Mouse (Mus musculus): ENCODE results near the gene Gm8764.
A peak's percentile ranks its signal among the peaks of the same experiment; 100 is the strongest.
"Not testable (repeated sequence)": the region's sequence is repeated elsewhere in the genome, so short reads cannot be mapped to it uniquely, and the experiment has no call there.

Gm8764 gene

DNA sequence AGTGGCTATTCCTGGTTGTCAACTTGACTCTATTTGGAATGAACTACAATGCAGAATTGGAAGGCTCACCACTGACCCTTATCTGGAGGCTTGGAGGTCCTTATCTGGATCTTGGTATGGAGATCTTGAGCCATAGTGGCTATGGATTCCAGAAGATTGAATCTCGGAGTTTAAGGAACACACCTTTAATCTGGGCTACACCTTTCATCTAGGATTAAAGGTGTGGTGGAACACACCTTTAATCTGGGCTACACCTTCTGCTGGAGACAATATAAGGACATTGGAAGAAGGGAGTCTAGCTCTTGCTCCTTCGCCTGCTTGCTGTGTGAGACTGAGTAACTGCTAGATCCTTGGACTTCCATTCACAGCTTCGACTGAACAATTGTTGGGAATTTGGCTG is at the start of gene Gm8764:
Gm8764 (plus strand) TSS at position 301 of the 400 bp plus-strand sequence.
- not testable (repeated sequence) for DNase-seq

DNA sequence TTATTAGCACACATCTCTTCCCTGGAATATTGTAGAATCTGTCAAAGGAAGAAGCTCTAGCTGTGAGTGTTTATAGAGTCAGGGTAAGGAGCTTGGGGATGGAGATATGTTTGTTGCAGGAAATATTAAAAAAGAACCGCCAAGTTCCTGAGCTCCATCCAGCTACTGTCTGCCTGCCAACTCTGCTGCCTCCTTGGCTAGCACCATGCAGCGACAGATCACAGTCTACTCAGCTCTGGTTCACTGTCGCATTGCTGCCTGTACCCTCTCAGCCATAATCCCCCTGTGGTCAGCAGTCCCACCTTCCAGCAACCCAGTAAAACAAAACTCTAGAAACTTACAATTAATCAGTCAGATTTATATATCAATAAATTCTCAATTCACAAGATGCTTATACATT is 49.8 kb upstream of the Gm8764 start:
- DNase-seq, result peak; percentile 31 to 49

DNA sequence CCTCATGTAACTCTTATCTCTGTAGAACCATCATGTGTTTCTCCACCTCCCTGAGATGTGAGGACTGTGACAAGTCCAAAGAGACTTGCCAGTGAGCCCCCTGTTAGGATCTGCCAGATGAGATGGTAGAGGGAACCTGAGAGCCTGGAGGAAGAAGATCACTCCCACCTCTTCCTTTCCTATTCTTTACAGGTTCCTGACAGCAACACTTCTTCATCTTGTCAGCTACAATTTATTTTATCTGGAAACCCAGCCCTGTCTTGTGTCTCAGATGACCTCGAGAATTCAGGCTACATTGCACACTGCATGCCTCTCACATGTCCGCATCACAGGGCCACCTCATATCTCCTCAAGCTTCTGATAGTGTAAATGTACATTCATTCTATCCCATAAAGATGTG is 41.5 kb upstream of the Gm8764 start:
- no peak for DNase-seq

GRCm38 (mm10) chr10:104142687-104143086 is 17.1 kb upstream of the Gm8764 start, which contains the start of gene Gm21293:
Gene Gm21293 (plus strand): TSS chr10:104142987.
- not testable (repeated sequence) for DNase-seq

- DNase-seq, result not testable (repeated sequence)
These were observed 8.6 kb upstream of the Gm8764 start, which contains the start of gene Gm6763 for GRCm38 (mm10) chr10:104151197-104151596. Gene Gm6763 (plus strand): TSS chr10:104151497.

GRCm38 (mm10) chr10:104168215-104168614 is 8.4 kb downstream of the Gm8764 start, which contains the start of gene Gm21304:
Gene Gm21304 (plus strand): TSS chr10:104168515.
- DNase-seq, result not testable (repeated sequence)

- DNase-seq, result not testable (repeated sequence)
These were observed 16.9 kb downstream of the Gm8764 start, which contains the start of gene Gm21312 for GRCm38 (mm10) chr10:104176724-104177123. Gene Gm21312 (plus strand): TSS chr10:104177024.

- DNase-seq, result not testable (repeated sequence)
These were observed 25.4 kb downstream of the Gm8764 start, which contains the start of gene Gm20765 for GRCm38 (mm10) chr10:104185233-104185632. Gene Gm20765 (plus strand): TSS chr10:104185533.

- DNase-seq, result not testable (repeated sequence)
These were observed 33.9 kb downstream of the Gm8764 start, which contains the start of gene Gm4340 for GRCm38 (mm10) chr10:104193742-104194141. Gene Gm4340 (plus strand): TSS chr10:104194042.

DNA sequence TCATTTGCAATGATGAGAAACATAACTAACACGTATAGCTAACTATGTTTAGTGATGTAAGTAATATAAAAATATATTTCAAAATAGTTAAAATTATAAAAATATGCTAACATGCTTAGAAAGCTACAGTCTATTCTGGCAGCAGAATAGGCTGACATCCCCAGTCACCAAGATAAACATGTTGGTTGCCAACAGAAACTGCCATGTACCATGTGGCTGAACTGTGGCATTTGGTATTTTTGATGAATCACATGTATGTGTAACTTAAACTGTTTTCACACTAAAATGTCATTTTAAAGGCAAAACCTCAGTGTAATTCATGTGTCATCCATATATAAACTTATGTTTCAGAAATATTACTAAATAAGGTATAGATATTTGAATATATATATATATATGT is 49.8 kb downstream of the Gm8764 start:
- DNase-seq, result no peak

- no peak for DNase-seq
These were observed 50.6 kb downstream of the Gm8764 start for GRCm38 (mm10) chr10:104210268-104210990.

Data from cerebellum, postnatal 25 days (tissue).